Mouse (Mus musculus): ENCODE measurements at regions not wholly inside any gene's neighbourhood (a gene's known extent, or its start where the extent isn't known, plus 50 kb on each side); places are given as distances from the start of the nearest gene placed in this dataset.

DNA sequence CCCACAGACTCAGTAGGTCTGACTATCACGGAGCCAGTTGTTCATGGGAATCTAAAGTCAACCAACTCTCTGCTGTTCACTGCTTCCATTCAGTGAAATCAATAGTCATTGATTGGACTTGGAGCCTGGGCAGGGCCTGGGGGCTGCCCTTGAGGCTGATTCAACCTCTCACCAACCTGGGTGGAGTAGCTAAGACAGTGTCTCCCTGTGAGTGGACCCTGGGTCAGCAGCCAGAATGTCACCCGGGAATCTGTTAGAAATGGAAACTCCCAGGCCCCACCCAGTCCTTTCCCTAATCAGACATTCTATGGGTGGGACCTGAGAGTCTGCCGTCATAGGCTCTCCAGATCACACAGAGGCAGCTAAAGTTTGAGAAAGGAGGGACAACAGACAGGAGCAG lies 262.4 kb downstream of the Dhx35 start:
- no peak for TF ChIP-seq CTCF (IDR thresholded peaks at IDR 0.05; ENCODE audit: control insufficient read depth, insufficient read depth, insufficient read length)
- TF ChIP-seq MYOG (IDR thresholded peaks at IDR 0.05; ENCODE audit: control insufficient read depth, extremely low read depth, insufficient read length), result no peak
- TF ChIP-seq MAX (IDR thresholded peaks at IDR 0.05), result no peak
- no peak for TF ChIP-seq MYOD1 (IDR thresholded peaks at IDR 0.05; ENCODE audit: control insufficient read depth, insufficient read length, low read depth)
